Mouse (Mus musculus) frontal cortex, postnatal 25 days (tissue): ENCODE measurements at regions not wholly inside any gene's neighbourhood (a gene's known extent, or its start where the extent isn't known, plus 50 kb on each side); places are given as distances from the start of the nearest gene placed in this dataset.

Experiments
- DNase-seq, 2 experiments: peaks; one replicate each; pipeline ENCODE4 v3.0.0; 2022; ENCODE audit warnings: low spot score in 2 of 2

- no peak for DNase-seq
These were observed 661.9 kb downstream of the Cenpc1 start for GRCm38 (mm10) chr5:85403519-85403918.

GRCm38 (mm10) chr5:85360427-85360826 is 705.0 kb downstream of the Cenpc1 start:
- DNase-seq: no peak

- DNase-seq: peak in 1 of 2 experiments; percentile 11
These were observed 718.6 kb downstream of the Cenpc1 start for GRCm38 (mm10) chr5:85346762-85347161.

- no peak for DNase-seq
These were observed 719.2 kb downstream of the Cenpc1 start for GRCm38 (mm10) chr5:85346066-85346649.

- no peak for DNase-seq
These were observed 724.0 kb downstream of the Cenpc1 start for GRCm38 (mm10) chr5:85341383-85341782.

GRCm38 (mm10) chr5:85337643-85338458 is 727.5 kb downstream of the Cenpc1 start:
- no peak for DNase-seq

- DNase-seq: no peak
These were observed 728.4 kb downstream of the Cenpc1 start for GRCm38 (mm10) chr5:85336944-85337343.
